Mouse (Mus musculus) G1E-ER4 (cell line): Measurements from ENCODE around the gene Tead2. TPM values are rescaled to one million over a fixed set of nuclear protein-coding genes. Genes with fewer than 3 reads are reported as not detected.

Experiments
- GATA1 ChIP-seq: IDR thresholded peaks from one replicate; pipeline ENCODE4 v1.8.0; 2012; ENCODE audit warnings: low read length, inconsistent platforms
- polyA plus RNA-seq: library from polyadenylated mRNA; stranded (reverse); fragments of >175 nt; gene quantifications from 2 replicates; pipeline ENCODE4 v1.2.3, GENCODE M21; 2012

Gene Tead2
- polyA plus RNA-seq, 1 experiment = not detected

DNA sequence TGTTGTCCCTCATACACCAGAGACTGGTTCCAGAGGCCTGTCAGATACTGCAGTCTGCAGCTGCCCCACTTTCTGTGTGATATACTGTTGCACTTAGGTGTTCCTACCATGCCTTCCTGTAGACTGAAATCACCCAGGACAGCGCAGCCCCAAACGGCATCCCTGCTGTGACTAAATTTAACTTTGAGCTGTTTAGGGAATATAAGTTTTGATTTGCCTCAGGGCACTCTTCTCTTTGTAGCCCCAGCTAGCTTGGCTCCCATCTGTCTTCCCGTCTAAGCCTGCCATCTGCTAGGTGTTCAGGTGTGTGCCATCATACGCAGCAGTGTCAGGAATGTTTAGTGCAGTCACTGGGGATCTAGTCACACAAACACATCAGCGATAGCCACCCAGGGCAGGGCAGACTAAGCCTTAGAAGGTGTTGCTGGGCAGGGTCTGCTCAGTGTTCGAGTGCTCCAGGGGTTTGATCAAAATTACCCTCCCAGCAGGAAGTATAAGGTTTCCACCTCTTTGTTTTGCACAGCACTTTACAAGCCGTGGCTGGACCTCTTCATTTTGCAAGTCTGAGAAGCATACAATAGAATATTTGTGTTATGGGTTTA, 47.6 kb downstream of the Tead2 start:
- TF ChIP-seq GATA1 = no peak

DNA sequence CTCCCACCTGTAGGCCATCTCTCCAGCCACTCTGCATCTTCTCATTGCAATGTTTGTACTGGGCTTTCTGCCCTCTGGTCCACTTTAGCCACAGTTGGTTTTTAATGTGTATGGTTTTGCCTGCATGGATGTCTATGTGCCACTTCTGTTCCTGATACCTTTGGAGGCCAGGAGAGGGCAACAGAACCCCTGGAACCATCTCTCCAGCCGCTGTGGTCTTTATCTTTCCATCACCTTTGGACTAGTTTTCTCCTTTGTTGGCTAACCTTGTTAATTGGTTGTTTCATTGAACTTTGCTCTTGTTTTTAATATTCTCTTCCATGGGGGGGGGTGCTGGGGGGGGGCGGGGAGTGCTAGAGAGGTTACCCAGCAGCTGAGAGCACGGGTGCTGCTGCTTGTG, 48.8 kb downstream of the Tead2 start:
- TF ChIP-seq GATA1 = no peak

DNA sequence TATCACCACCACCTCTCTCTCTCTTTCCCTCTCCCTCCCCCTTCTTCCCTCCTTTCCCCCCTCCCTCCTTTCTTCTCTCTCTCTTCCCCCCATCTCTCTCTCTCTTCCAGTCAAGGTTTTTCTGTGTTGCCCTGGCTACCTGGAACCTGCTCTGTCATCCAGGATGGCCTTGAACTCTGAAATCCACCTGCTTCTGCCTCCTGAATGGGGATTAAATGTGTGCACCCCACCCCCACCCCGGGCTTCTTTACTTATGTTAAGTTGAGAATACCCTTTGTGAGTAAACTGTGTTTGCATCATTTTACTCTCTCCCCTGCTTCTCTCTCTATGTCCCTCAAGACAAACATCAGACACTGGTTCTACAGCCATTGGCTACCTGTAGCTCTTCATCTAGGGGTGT, 50.0 kb downstream of the Tead2 start:
- TF ChIP-seq GATA1 = no peak

DNA sequence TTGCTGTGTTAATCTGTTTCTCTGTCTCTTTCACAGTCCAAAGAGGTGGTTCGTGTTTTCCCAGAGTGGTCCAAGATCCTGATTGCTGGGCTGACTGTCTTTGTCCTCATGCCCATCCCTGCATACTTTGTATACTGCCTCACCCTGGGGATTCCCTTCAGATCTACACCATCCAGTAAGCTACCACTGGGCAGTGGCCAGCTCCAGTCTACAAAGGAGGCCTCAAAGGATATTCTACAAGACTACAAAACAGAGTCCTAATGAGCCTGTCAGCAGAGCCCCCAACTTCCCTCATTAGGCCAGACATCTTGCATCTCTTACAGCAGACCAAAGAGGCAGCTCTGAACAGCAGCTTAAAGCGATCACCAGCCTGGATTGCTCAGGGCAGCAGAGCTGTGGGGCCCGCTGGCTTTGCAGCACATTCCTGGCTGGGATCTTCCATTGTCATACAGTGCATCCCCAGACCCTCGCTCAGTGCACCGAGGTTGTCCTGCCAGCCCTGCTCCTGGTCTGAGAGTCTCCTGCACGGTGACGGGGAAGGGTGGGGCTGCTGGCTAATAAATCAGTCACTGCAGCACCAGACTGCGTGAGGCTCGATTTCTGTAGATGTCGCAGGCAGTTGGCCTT, 57.3 kb downstream of the Tead2 start:
- no peak for TF ChIP-seq GATA1

DNA sequence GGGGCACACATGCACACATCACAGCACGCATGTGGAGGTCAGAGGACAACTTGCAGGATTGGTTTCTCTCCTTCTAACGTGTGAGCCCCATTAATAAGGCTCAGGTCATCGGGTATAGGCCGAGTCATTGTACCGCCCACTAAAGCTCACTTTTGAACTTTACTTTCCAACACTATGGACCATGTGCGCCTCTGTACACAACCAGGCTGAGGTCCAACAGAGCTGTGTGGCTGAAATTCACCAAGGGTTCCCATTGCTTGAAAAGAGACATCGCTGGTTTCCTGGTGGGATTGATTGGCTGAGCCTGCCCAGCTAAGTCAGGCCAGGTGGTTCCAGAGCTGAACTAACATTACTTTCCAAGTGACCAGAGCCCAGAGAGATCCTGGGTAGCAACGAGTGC, 58.1 kb downstream of the Tead2 start:
- TF ChIP-seq GATA1 = no peak

DNA sequence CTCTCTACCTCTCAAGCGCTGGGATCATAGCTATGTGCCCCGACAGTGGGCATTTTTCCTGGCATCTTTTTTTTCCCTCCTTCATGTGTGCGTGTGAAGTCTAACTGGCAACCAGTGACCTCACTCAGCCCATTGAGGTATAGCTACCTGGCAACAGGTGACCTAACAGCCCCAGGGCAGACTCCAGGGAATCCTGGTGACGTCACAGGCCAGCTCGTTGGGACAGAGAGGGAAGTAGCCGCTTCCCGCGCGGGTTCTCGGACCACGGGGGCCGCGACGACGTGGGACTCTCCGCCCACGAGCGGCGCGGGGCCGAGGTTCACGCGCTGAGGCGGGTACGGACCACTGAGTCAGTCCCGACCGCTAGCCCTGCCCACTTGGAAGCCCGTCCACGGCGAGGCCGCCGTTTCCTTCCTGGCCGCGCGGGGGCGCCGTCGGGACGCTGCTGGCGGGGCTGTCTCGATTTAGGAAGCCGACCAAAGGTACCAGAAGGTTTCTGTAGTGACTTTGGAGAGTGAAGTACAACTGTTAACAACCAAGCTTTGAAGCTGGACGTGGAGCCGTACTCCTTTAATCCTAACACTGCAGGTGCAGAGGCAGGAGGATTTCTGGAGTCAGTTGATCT, 61.7 kb downstream of the Tead2 start, which contains the start of gene Slc6a21:
TSS of gene Slc6a21 (plus strand) at position 378 of the 625 bp plus-strand sequence.
- TF ChIP-seq GATA1 = no peak

Other genes starting within 250 kb of the Tead2 start
- 1.2 and 1.9 TPM in 2 replicates for gene Cpt1c, start 240.9 kb upstream of the Tead2 start, polyA plus RNA-seq
- gene Prmt1, start 229.2 kb upstream of the Tead2 start, polyA plus RNA-seq = 142 and 234 TPM in 2 replicates
- gene Irf3, start 218.1 kb upstream of the Tead2 start, polyA plus RNA-seq = 110 and 153 TPM in 2 replicates
- 195 and 211 TPM in 2 replicates for gene Bcl2l12, start 217.0 kb upstream of the Tead2 start, polyA plus RNA-seq
- 347 and 406 TPM in 2 replicates for gene Scaf1, start 199.4 kb upstream of the Tead2 start, polyA plus RNA-seq
- gene Rras, start 197.8 kb upstream of the Tead2 start, polyA plus RNA-seq = 7.8 and 9.1 TPM in 2 replicates
- gene Prr12, start 162.9 kb upstream of the Tead2 start, polyA plus RNA-seq = 123 and 149 TPM in 2 replicates
- gene Nosip, start 153.3 kb upstream of the Tead2 start, polyA plus RNA-seq = 160 and 205 TPM in 2 replicates
- 28.0 and 34.7 TPM in 2 replicates for gene Prrg2, start 153.1 kb upstream of the Tead2 start, polyA plus RNA-seq
- 1.2 and 1.8 TPM in 2 replicates for gene Rcn3, start 123.5 kb upstream of the Tead2 start, polyA plus RNA-seq
- 0.04 TPM in 1 of 2 replicates, not detected in the other for gene Fcgrt, start 111.9 kb upstream of the Tead2 start, polyA plus RNA-seq
- gene Rps11, start 91.3 kb upstream of the Tead2 start, polyA plus RNA-seq = 236 and 428 TPM in 2 replicates
- 9,046 and 9,149 TPM in 2 replicates for gene Rpl13a, start 87.0 kb upstream of the Tead2 start, polyA plus RNA-seq
- gene Gm45713, start 79.5 kb upstream of the Tead2 start, polyA plus RNA-seq = 1.5 and 3.9 TPM in 2 replicates
- gene Flt3l, start 79.3 kb upstream of the Tead2 start, polyA plus RNA-seq = 47.6 and 56.0 TPM in 2 replicates
- 93.6 and 96.2 TPM in 2 replicates for gene Pih1d1, start 61.5 kb upstream of the Tead2 start, polyA plus RNA-seq
- 150 and 154 TPM in 2 replicates for gene Aldh16a1, start 61.2 kb upstream of the Tead2 start, polyA plus RNA-seq
- 0.06 and 0.09 TPM in 2 replicates for gene Slc17a7, start 51.8 kb upstream of the Tead2 start, polyA plus RNA-seq
- not detected in 2 replicates for gene Gfy, start 36.2 kb upstream of the Tead2 start, polyA plus RNA-seq
- not detected in 2 replicates for gene Pth2, start 34.8 kb upstream of the Tead2 start, polyA plus RNA-seq
- not detected in 2 replicates for gene Ccdc155, start 10.9 kb upstream of the Tead2 start, polyA plus RNA-seq
- gene Dkkl1, start 3.6 kb upstream of the Tead2 start, polyA plus RNA-seq = 0.13 TPM in 1 of 2 replicates, not detected in the other
- 96.2 and 133 TPM in 2 replicates for gene Cd37, start 23.4 kb downstream of the Tead2 start, polyA plus RNA-seq
- not detected in 2 replicates for gene Slc6a16, start 25.3 kb downstream of the Tead2 start, polyA plus RNA-seq
- gene Slc6a21, start 61.8 kb downstream of the Tead2 start, polyA plus RNA-seq = not detected in 2 replicates
- 0.13 and 0.19 TPM in 2 replicates for gene Trpm4, start 118.0 kb downstream of the Tead2 start, polyA plus RNA-seq
- gene Hrc, start 119.5 kb downstream of the Tead2 start, polyA plus RNA-seq = not detected in 2 replicates
- gene Ppfia3, start 151.3 kb downstream of the Tead2 start, polyA plus RNA-seq = 5.9 and 6.4 TPM in 2 replicates
- 3.0 and 3.6 TPM in 2 replicates for gene Lin7b, start 154.8 kb downstream of the Tead2 start, polyA plus RNA-seq
- gene Snrnp70, start 180.0 kb downstream of the Tead2 start, polyA plus RNA-seq = 1,207 and 1,386 TPM in 2 replicates
- not detected in 2 replicates for gene Kcna7, start 189.9 kb downstream of the Tead2 start, polyA plus RNA-seq
- 0.03 and 0.04 TPM in 2 replicates for gene Ntf5, start 197.9 kb downstream of the Tead2 start, polyA plus RNA-seq
- gene Lhb, start 205.1 kb downstream of the Tead2 start, polyA plus RNA-seq = not detected in 2 replicates
- 28.8 TPM in 2 replicates for gene Gys1, start 219.1 kb downstream of the Tead2 start, polyA plus RNA-seq
- 887 and 1,231 TPM in 2 replicates for gene Ruvbl2, start 222.3 kb downstream of the Tead2 start, polyA plus RNA-seq
- 11,844 and 12,759 TPM in 2 replicates for gene Ftl1, start 244.1 kb downstream of the Tead2 start, polyA plus RNA-seq